Mouse (Mus musculus) MEL (cell line): ENCODE data around the gene Glp2r.

Experiments used
- CHD2 ChIP-seq: IDR thresholded peaks from 2 replicates; pipeline ENCODE4 v1.6.1; 2011; ENCODE audit warnings: low read length, improper control_type of control experiment
- CTCF ChIP-seq, 3 experiments: IDR thresholded peaks in 2 of 3; conservative IDR thresholded peaks in 1 of 3; 2 replicates each; pipeline ENCODE4 v1.5.1; 2011 to 2012; ENCODE audit warnings: low read length in 3 of 3, low read depth in 2 of 3, mild to moderate bottlenecking in 2 of 3, improper control_type of control experiment in 1 of 3, inconsistent platforms in 1 of 3, mixed read lengths in 1 of 3, moderate library complexity in 1 of 3; ENCODE audit not compliant: control insufficient read depth in 1 of 3, insufficient read depth in 1 of 3, poor library complexity in 1 of 3, severe bottlenecking in 1 of 3
- EP300 ChIP-seq, 2 experiments: IDR thresholded peaks; 2 replicates each; pipeline ENCODE4 v1.6.1; 2011; ENCODE audit warnings: improper control_type of control experiment in 2 of 2, low read length in 2 of 2, low read depth in 1 of 2, mild to moderate bottlenecking in 1 of 2
- KAT2A ChIP-seq: conservative IDR thresholded peaks from 2 replicates; pipeline ENCODE4 v1.6.1; 2012; ENCODE audit warnings: low read depth, low read length, improper control_type of control experiment, inconsistent platforms
- MAX ChIP-seq: IDR thresholded peaks from 2 replicates; pipeline ENCODE4 v1.6.1; 2011; ENCODE audit warnings: low read length, improper control_type of control experiment
- MAZ ChIP-seq: IDR thresholded peaks from 2 replicates; pipeline ENCODE4 v1.6.1; 2012; ENCODE audit warnings: low read depth, mild to moderate bottlenecking, inconsistent platforms, low read length, improper control_type of control experiment
- MXI1 ChIP-seq: IDR thresholded peaks from 2 replicates; pipeline ENCODE4 v1.6.1; 2011; ENCODE audit warnings: mild to moderate bottlenecking, low read depth, low read length, improper control_type of control experiment
- TAL1 ChIP-seq: IDR thresholded peaks from 2 replicates; pipeline ENCODE4 v1.6.1; 2012; ENCODE audit warnings: mild to moderate bottlenecking, inconsistent platforms, low read length, moderate library complexity, mixed read lengths
- TCF12 ChIP-seq: IDR thresholded peaks from 2 replicates; pipeline ENCODE4 v1.6.1; 2014; ENCODE audit warnings: low read depth, mild to moderate bottlenecking, inconsistent platforms, low read length, improper control_type of control experiment, moderate library complexity
- USF1 ChIP-seq: IDR thresholded peaks from 2 replicates; pipeline ENCODE4 v1.6.1; 2014; ENCODE audit warnings: low read depth, mild to moderate bottlenecking, inconsistent platforms, low read length, improper control_type of control experiment, moderate library complexity
- ZKSCAN1 ChIP-seq: IDR thresholded peaks from 2 replicates; pipeline ENCODE4 v1.6.1; 2012; ENCODE audit warnings: low read depth, mild to moderate bottlenecking, inconsistent platforms, low read length, improper control_type of control experiment, moderate library complexity

- TF ChIP-seq TCF12 (no peak), CTCF (IDR thresholded peaks at IDR 0.05 in 2 of 3, conservative IDR thresholded peaks at IDR 0.05 in 1 of 3; ENCODE audit: control insufficient read depth in 1 of 3, insufficient read depth in 1 of 3, low read depth in 2 of 3, low read length in 3 of 3, poor library complexity in 1 of 3, severe bottlenecking in 1 of 3) (no peak), MAX (no peak), KAT2A (no peak), TAL1 (no peak), MXI1 (no peak), EP300 (IDR thresholded peaks at IDR 0.05; ENCODE audit: low read depth in 1 of 2, low read length in 2 of 2) (no peak), USF1 (no peak), MAZ (no peak), CHD2 (no peak), ZKSCAN1 (no peak)
Measured at GRCm38 (mm10) chr11:67653521-67654090, 117.3 kb downstream of the Glp2r start.
